Mouse (Mus musculus): ENCODE results near the gene Mical2. TPM values are rescaled to one million over a fixed set of nuclear protein-coding genes. Genes with fewer than 3 reads are reported as not detected.

Gene Mical2
- polyA plus RNA-seq, 1 experiment from 2014 or later: 128 TPM

DNA sequence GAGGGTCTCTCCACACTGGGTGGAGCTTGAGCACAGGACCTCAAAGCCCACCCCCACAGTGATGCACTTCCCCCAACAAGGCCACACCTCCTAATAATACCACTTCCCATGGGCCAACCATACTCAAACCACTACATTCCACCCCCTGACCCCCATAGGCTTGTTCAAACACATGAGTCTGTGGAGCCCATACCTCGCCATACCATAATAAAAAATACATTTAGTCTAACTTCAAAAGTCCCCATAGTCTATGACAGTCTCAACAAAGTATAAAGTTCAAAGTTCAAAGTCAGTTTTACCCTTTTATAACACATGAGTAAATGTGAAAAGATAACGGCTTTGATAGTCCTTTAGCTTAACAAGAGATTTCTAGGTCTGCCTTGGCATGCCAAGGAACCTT, 145.7 kb downstream of the Mical2 start:
- Histone ChIP-seq H3K27ac (ENCODE audit: low read length) (no peak overlapping the region), H3K36me3 (ENCODE audit: control insufficient read depth, insufficient read depth) (no peaks in the 10 kb centered on the region), H3K9ac (ENCODE audit: low read length) (no peak overlapping the region), H3K4me2 (ENCODE audit: low read depth, low read length) (no peak overlapping the region), H3K4me1 (ENCODE audit: control insufficient read depth, insufficient read depth, low read length) (peaks cover 15% of the 10 kb centered on the region), H3K27me3 (ENCODE audit: control insufficient read depth, insufficient read depth, low read length) (no peaks in the 10 kb centered on the region), H3K4me3 (ENCODE audit: low read length) (no peak overlapping the region), H3K9me3 (replicated peaks; ENCODE audit: control insufficient read depth, low read length) (no peaks in the 10 kb centered on the region)
- WGBS: 89% methylated on average over 2 of the region's 2 CpGs
- ATAC-seq (replicated peaks; ENCODE audit: extremely low read depth, insufficient read depth, low FRiP score): no peak

- Histone ChIP-seq H3K9me3 (replicated peaks; ENCODE audit: control insufficient read depth, low read length) (no peaks in the 10 kb centered on the region), H3K36me3 (ENCODE audit: control insufficient read depth, insufficient read depth) (no peaks in the 10 kb centered on the region), H3K4me2 (ENCODE audit: low read depth, low read length) (no peak overlapping the region), H3K4me3 (ENCODE audit: low read length) (no peak overlapping the region), H3K4me1 (ENCODE audit: control insufficient read depth, insufficient read depth, low read length) (peaks cover 15% of the 10 kb centered on the region), H3K27me3 (ENCODE audit: control insufficient read depth, insufficient read depth, low read length) (no peaks in the 10 kb centered on the region), H3K9ac (ENCODE audit: low read length) (no peak overlapping the region), H3K27ac (ENCODE audit: low read length) (no peak overlapping the region)
- ATAC-seq (replicated peaks; ENCODE audit: extremely low read depth, insufficient read depth, low FRiP score): no peak
- WGBS: 91% methylated on average over 5 of the region's 5 CpGs
These were observed 148.4 kb downstream of the Mical2 start for GRCm38 (mm10) chr7:112374035-112374434.

- Histone ChIP-seq H3K36me3 (ENCODE audit: control insufficient read depth, insufficient read depth) (no peaks in the 10 kb centered on the region), H3K27ac (ENCODE audit: low read length) (peak overlapping the region; percentile 84), H3K9ac (ENCODE audit: low read length) (no peak overlapping the region), H3K4me3 (ENCODE audit: low read length) (no peak overlapping the region), H3K9me3 (replicated peaks; ENCODE audit: control insufficient read depth, low read length) (no peaks in the 10 kb centered on the region), H3K4me2 (ENCODE audit: low read depth, low read length) (no peak overlapping the region), H3K4me1 (ENCODE audit: control insufficient read depth, insufficient read depth, low read length) (peaks cover 15% of the 10 kb centered on the region), H3K27me3 (ENCODE audit: control insufficient read depth, insufficient read depth, low read length) (no peaks in the 10 kb centered on the region)
- 76% methylated on average over 9 of the region's 9 CpGs for WGBS
- ATAC-seq (replicated peaks; ENCODE audit: extremely low read depth, insufficient read depth, low FRiP score): no peak
These were observed 149.4 kb downstream of the Mical2 start for GRCm38 (mm10) chr7:112375062-112375461.

DNA sequence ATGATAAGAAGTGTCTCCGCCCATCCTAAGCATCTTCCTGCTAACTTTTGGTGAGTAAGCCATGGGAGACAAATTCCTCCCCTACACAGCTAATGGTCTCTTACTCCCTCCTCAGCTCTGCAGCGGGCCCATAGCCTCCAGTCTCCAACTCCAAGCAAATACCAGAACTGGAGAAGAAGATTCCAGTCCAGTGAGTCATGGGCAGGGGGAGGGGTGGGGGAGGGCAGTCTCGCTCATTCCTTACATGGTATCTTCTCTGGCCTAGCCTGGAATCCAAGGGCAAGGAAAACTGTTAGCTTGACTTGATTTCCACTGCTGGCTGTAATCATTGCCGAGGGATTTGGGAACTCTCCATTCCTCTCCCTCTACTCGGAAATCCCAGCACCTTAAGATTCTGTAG, 150.2 kb downstream of the Mical2 start:
- Histone ChIP-seq H3K9me3 (replicated peaks; ENCODE audit: control insufficient read depth, low read length) (no peaks in the 10 kb centered on the region), H3K27me3 (ENCODE audit: control insufficient read depth, insufficient read depth, low read length) (no peaks in the 10 kb centered on the region), H3K9ac (ENCODE audit: low read length) (no peak overlapping the region; the same call in 1 of the 2 replicates), H3K36me3 (ENCODE audit: control insufficient read depth, insufficient read depth) (no peaks in the 10 kb centered on the region), H3K4me3 (ENCODE audit: low read length) (no peak overlapping the region), H3K4me2 (ENCODE audit: low read depth, low read length) (no peak overlapping the region), H3K4me1 (ENCODE audit: control insufficient read depth, insufficient read depth, low read length) (peaks cover 15% of the 10 kb centered on the region), H3K27ac (ENCODE audit: low read length) (peak overlapping the region; percentile 84)
- 23% methylated on average over 5 of the region's 5 CpGs for WGBS
- ATAC-seq (replicated peaks; ENCODE audit: extremely low read depth, insufficient read depth, low FRiP score): peak; percentile 72

- WGBS: 28% methylated on average over 2 of the region's 2 CpGs
- no peak overlapping the region for H3K9ac ChIP-seq (ENCODE audit: low read length)
- no peak overlapping the region for H3K4me2 ChIP-seq (ENCODE audit: low read depth, low read length)
- H3K36me3 ChIP-seq (ENCODE audit: control insufficient read depth, insufficient read depth): no peaks in the 10 kb centered on the region
- no peaks in the 10 kb centered on the region for H3K27me3 ChIP-seq (ENCODE audit: control insufficient read depth, insufficient read depth, low read length)
- ATAC-seq (replicated peaks; ENCODE audit: extremely low read depth, insufficient read depth, low FRiP score): no peak
- H3K4me1 ChIP-seq (ENCODE audit: control insufficient read depth, insufficient read depth, low read length): peaks cover 15% of the 10 kb centered on the region
- H3K9me3 ChIP-seq (replicated peaks; ENCODE audit: control insufficient read depth, low read length): no peaks in the 10 kb centered on the region
- peak overlapping the region; percentile 84 for H3K27ac ChIP-seq (ENCODE audit: low read length)
- H3K4me3 ChIP-seq (ENCODE audit: low read length): no peak overlapping the region
These were observed 151.0 kb downstream of the Mical2 start for GRCm38 (mm10) chr7:112376611-112377010.

- Histone ChIP-seq H3K9me3 (replicated peaks; ENCODE audit: control insufficient read depth, low read length) (no peaks in the 10 kb centered on the region), H3K4me2 (ENCODE audit: low read depth, low read length) (no peak overlapping the region), H3K9ac (ENCODE audit: low read length) (no peak overlapping the region), H3K4me1 (ENCODE audit: control insufficient read depth, insufficient read depth, low read length) (peaks cover 15% of the 10 kb centered on the region), H3K27me3 (ENCODE audit: control insufficient read depth, insufficient read depth, low read length) (no peaks in the 10 kb centered on the region), H3K27ac (ENCODE audit: low read length) (no peak overlapping the region; the same call in 1 of the 2 replicates), H3K4me3 (ENCODE audit: low read length) (no peak overlapping the region), H3K36me3 (ENCODE audit: control insufficient read depth, insufficient read depth) (no peaks in the 10 kb centered on the region)
- WGBS: 46% methylated on average over 8 of the region's 8 CpGs
- peak; percentile 37; the same call in 1 of the 2 replicates for ATAC-seq (replicated peaks; ENCODE audit: extremely low read depth, insufficient read depth, low FRiP score)
These were observed 151.7 kb downstream of the Mical2 start for GRCm38 (mm10) chr7:112377314-112377713.

DNA sequence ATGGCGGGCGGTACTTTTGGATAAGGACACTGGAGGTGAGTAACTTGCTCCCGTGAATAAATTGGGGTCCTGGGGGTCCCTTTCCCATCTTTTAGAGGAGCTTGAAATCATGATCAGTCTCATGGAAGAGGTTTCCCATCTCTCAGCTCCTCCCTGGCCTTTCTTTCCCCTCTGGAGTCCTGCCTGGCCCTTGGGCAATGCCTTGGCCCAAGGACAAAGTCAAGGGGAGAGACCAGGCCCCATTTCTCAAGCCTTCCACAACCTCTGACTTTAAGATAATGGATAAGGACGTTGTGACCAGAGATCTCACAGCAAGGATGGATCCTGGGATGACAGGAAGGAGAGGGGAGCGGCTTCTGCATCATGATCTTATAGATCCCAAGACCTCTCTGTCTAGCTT, 152.4 kb downstream of the Mical2 start:
- Histone ChIP-seq H3K27me3 (ENCODE audit: control insufficient read depth, insufficient read depth, low read length) (no peaks in the 10 kb centered on the region), H3K4me2 (ENCODE audit: low read depth, low read length) (no peak overlapping the region), H3K4me1 (ENCODE audit: control insufficient read depth, insufficient read depth, low read length) (peaks cover 15% of the 10 kb centered on the region), H3K9me3 (replicated peaks; ENCODE audit: control insufficient read depth, low read length) (no peaks in the 10 kb centered on the region), H3K27ac (ENCODE audit: low read length) (no peak overlapping the region), H3K9ac (ENCODE audit: low read length) (no peak overlapping the region), H3K36me3 (ENCODE audit: control insufficient read depth, insufficient read depth) (no peaks in the 10 kb centered on the region), H3K4me3 (ENCODE audit: low read length) (no peak overlapping the region)
- WGBS: 73% methylated on average over 5 of the region's 5 CpGs
- ATAC-seq (replicated peaks; ENCODE audit: extremely low read depth, insufficient read depth, low FRiP score): no peak

DNA sequence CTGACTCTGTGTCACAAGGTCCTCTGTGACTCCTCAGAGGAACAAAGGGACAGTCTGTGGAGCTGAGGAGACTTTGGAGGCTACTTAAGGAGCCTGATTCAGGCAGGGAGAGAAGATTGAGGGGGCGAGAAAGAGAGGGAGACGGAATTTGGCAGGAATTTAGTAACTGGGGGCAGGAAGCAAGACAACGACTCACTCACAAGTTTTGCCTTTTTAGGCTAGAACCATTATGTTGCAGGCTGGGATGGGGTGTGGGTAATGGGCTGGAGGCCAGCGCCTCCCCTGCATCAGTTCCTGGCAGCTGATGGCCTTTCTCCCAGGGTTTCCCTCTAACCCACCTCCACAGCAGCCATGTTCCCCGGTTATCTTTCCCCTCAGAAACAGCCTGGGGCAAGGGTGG, 152.8 kb downstream of the Mical2 start:
- H3K36me3 ChIP-seq (ENCODE audit: control insufficient read depth, insufficient read depth): no peaks in the 10 kb centered on the region
- peaks cover 15% of the 10 kb centered on the region for H3K4me1 ChIP-seq (ENCODE audit: control insufficient read depth, insufficient read depth, low read length)
- ATAC-seq (replicated peaks; ENCODE audit: extremely low read depth, insufficient read depth, low FRiP score): no peak
- no peak overlapping the region for H3K4me3 ChIP-seq (ENCODE audit: low read length)
- H3K27ac ChIP-seq (ENCODE audit: low read length): no peak overlapping the region
- no peaks in the 10 kb centered on the region for H3K9me3 ChIP-seq (replicated peaks; ENCODE audit: control insufficient read depth, low read length)
- H3K9ac ChIP-seq (ENCODE audit: low read length): no peak overlapping the region
- no peaks in the 10 kb centered on the region for H3K27me3 ChIP-seq (ENCODE audit: control insufficient read depth, insufficient read depth, low read length)
- no peak overlapping the region for H3K4me2 ChIP-seq (ENCODE audit: low read depth, low read length)
- WGBS: 51% methylated on average over 5 of the region's 5 CpGs

- H3K4me2 ChIP-seq (ENCODE audit: low read depth, low read length): no peak overlapping the region
- ATAC-seq (replicated peaks; ENCODE audit: extremely low read depth, insufficient read depth, low FRiP score): no peak
- 62% methylated on average over 5 of the region's 5 CpGs for WGBS
- H3K4me3 ChIP-seq (ENCODE audit: low read length): no peak overlapping the region
- H3K9me3 ChIP-seq (replicated peaks; ENCODE audit: control insufficient read depth, low read length): no peaks in the 10 kb centered on the region
- no peaks in the 10 kb centered on the region for H3K27me3 ChIP-seq (ENCODE audit: control insufficient read depth, insufficient read depth, low read length)
- H3K36me3 ChIP-seq (ENCODE audit: control insufficient read depth, insufficient read depth): no peaks in the 10 kb centered on the region
- H3K4me1 ChIP-seq (ENCODE audit: control insufficient read depth, insufficient read depth, low read length): peaks cover 20% of the 10 kb centered on the region; the same call in 1 of the 2 replicates
- no peak overlapping the region for H3K9ac ChIP-seq (ENCODE audit: low read length)
- no peak overlapping the region for H3K27ac ChIP-seq (ENCODE audit: low read length)
These were observed 160.9 kb downstream of the Mical2 start for GRCm38 (mm10) chr7:112386521-112386920.

All from heart, embryonic 16.5 days (tissue).